In genomic region chr7:6286921-6287531, GRCm38 (mm10) we compare ENCODE assay signal across 8 mouse cellular contexts. TPM values are rescaled to one million over a fixed set of nuclear protein-coding genes. Genes with fewer than 3 reads are reported as not detected.
DNase-seq lines count a peak whose midpoint lies in the region; ATAC-seq lines count a peak whose summit lies in the region.

No protein-coding gene starts in this region.

- WGBS in kidney, embryonic 15.5 days: 27% methylated on average over 15 of the region's 15 CpGs
- WGBS in forebrain, embryonic 12.5 days: 32% methylated on average over 15 of the region's 15 CpGs
- WGBS in midbrain, embryonic 11.5 days: 34% methylated on average over 15 of the region's 15 CpGs
- WGBS in stomach, embryonic 16.5 days: 18% methylated on average over 15 of the region's 15 CpGs

- no peaks in the 10 kb centered on the region for H3K9me3 ChIP-seq in kidney, embryonic 15.5 days (replicated peaks)
- H3K9me3 ChIP-seq in forebrain, embryonic 12.5 days: no peaks in the 10 kb centered on the region
- H3K9me3 ChIP-seq in midbrain, embryonic 11.5 days (ENCODE audit: control insufficient read depth, low read length): no peaks in the 10 kb centered on the region
- H3K9me3 ChIP-seq in stomach, embryonic 16.5 days (replicated peaks; ENCODE audit: control insufficient read depth, low read length): no peaks in the 10 kb centered on the region

- H3K4me1 ChIP-seq in kidney, embryonic 15.5 days: peaks cover 19% of the 10 kb centered on the region
- H3K4me1 ChIP-seq in forebrain, embryonic 12.5 days: peaks cover 13% of the 10 kb centered on the region
- H3K4me1 ChIP-seq in midbrain, embryonic 11.5 days (ENCODE audit: control insufficient read depth, insufficient read depth, low read length): peaks cover 10% of the 10 kb centered on the region
- H3K4me1 ChIP-seq in stomach, embryonic 16.5 days (ENCODE audit: control insufficient read depth, insufficient read depth, low read length): peaks cover 15% of the 10 kb centered on the region

- peak; percentile 26 for ATAC-seq in kidney, embryonic 15.5 days (replicated peaks; ENCODE audit: low FRiP score)
- peak; percentile 12 for ATAC-seq in forebrain, embryonic 12.5 days (ENCODE audit: low FRiP score)
- ATAC-seq in midbrain, embryonic 11.5 days (ENCODE audit: low FRiP score): peak; percentile 15
- peak; percentile 6; the same call in 1 of the 2 replicates for ATAC-seq in stomach, embryonic 16.5 days (ENCODE audit: insufficient read depth, low FRiP score)

- no peak for DNase-seq in kidney, postnatal 4 days
- peak; percentile 71 for DNase-seq in brain, adult 2 months (ENCODE audit: low read depth, low spot score)
- peak; percentile 36 to 46 for DNase-seq in layer of hippocampus, adult 8-10 months (ENCODE audit: low spot score in 2 of 2)
- peak; percentile 87 for DNase-seq in midbrain, embryonic 11.5 days (ENCODE audit: low spot score, missing footprints)
- no peak for DNase-seq in urinary bladder, postnatal 14 days (ENCODE audit: low spot score)

- H3K27me3 ChIP-seq in kidney, embryonic 15.5 days: no peaks in the 10 kb centered on the region
- no peaks in the 10 kb centered on the region for H3K27me3 ChIP-seq in forebrain, embryonic 12.5 days
- no peaks in the 10 kb centered on the region for H3K27me3 ChIP-seq in midbrain, embryonic 11.5 days (ENCODE audit: control insufficient read depth, insufficient read depth, low read length)
- H3K27me3 ChIP-seq in stomach, embryonic 16.5 days (ENCODE audit: control insufficient read depth, insufficient read depth, low read length): no peaks in the 10 kb centered on the region

- H3K4me2 ChIP-seq in kidney, embryonic 15.5 days: peak overlapping the region; percentile 74
- peak overlapping the region; percentile 75 for H3K4me2 ChIP-seq in forebrain, embryonic 12.5 days
- H3K4me2 ChIP-seq in midbrain, embryonic 11.5 days: peak overlapping the region; percentile 71
- peak overlapping the region; percentile 78 for H3K4me2 ChIP-seq in stomach, embryonic 16.5 days (ENCODE audit: low read depth, low read length)

- peak overlapping the region; percentile 54 for H3K4me3 ChIP-seq in kidney, embryonic 15.5 days (replicated peaks)
- H3K4me3 ChIP-seq in forebrain, embryonic 12.5 days (replicated peaks): peak overlapping the region; percentile 48
- peak overlapping the region; percentile 35 for H3K4me3 ChIP-seq in midbrain, embryonic 11.5 days (ENCODE audit: low read depth, low read length)
- H3K4me3 ChIP-seq in stomach, embryonic 16.5 days (replicated peaks; ENCODE audit: low read length): peak overlapping the region; percentile 52

- H3K27ac ChIP-seq in kidney, embryonic 15.5 days: no peak overlapping the region
- peak overlapping the region; percentile 77 for H3K27ac ChIP-seq in forebrain, embryonic 12.5 days
- H3K27ac ChIP-seq in midbrain, embryonic 11.5 days (ENCODE audit: low read depth, low read length): 0 out of 2 replicates have a peak overlapping the region, but pooled peaks have one; percentile 14
- H3K27ac ChIP-seq in stomach, embryonic 16.5 days (ENCODE audit: low read length): peak overlapping the region; percentile 30; the same call in 1 of the 2 replicates

- no peaks in the 10 kb centered on the region for H3K36me3 ChIP-seq in kidney, embryonic 15.5 days
- H3K36me3 ChIP-seq in forebrain, embryonic 12.5 days (replicated peaks): 0 out of 2 replicates have a peak, but pooled peaks cover 3% of the 10 kb centered on the region
- no peaks in the 10 kb centered on the region for H3K36me3 ChIP-seq in midbrain, embryonic 11.5 days (ENCODE audit: control insufficient read depth, insufficient read depth, low read length)
- no peaks in the 10 kb centered on the region for H3K36me3 ChIP-seq in stomach, embryonic 16.5 days (ENCODE audit: control insufficient read depth, insufficient read depth, low read length)

- H3K9ac ChIP-seq in kidney, embryonic 15.5 days: peak overlapping the region; percentile 31
- H3K9ac ChIP-seq in forebrain, embryonic 12.5 days: peak overlapping the region; percentile 55
- H3K9ac ChIP-seq in midbrain, embryonic 11.5 days (ENCODE audit: low read length): peak overlapping the region; percentile 48
- H3K9ac ChIP-seq in stomach, embryonic 16.5 days (ENCODE audit: low read length): peak overlapping the region; percentile 73

RNA-seq across cellular contexts. Expression of gene Zfp667, which starts 0.6 kb away (rescaled TPM):
- polyA plus RNA-seq in kidney, embryonic 15.5 days (2015; fragmentation: Nextera tagmentation; extraction: Ambion mirVana): 5.9 and 6.3 TPM in 2 replicates
- 14.0 and 15.8 TPM in 2 replicates for polyA plus RNA-seq in forebrain, embryonic 12.5 days (2016; fragmentation: Nextera tagmentation; extraction: Ambion mirVana)
- 10 to 100 TPM; 15.5 to 21.1 (median 18.2) TPM for total RNA-seq in layer of hippocampus, adult 8-10 months (2022)
- polyA plus RNA-seq in midbrain, embryonic 11.5 days (2014; fragmentation: Nextera tagmentation; extraction: Ambion mirVana): 12.0 and 12.9 TPM in 2 replicates
- 7.4 and 9.8 TPM in 2 replicates for polyA plus RNA-seq in stomach, embryonic 16.5 days (2015; fragmentation: Nextera tagmentation; extraction: Ambion mirVana)

RNA-seq across cellular contexts. Expression of gene Epp13, which starts 34.5 kb away (rescaled TPM):
- not detected in 2 replicates for polyA plus RNA-seq in kidney, embryonic 15.5 days (2015; fragmentation: Nextera tagmentation; extraction: Ambion mirVana)
- polyA plus RNA-seq in forebrain, embryonic 12.5 days (2016; fragmentation: Nextera tagmentation; extraction: Ambion mirVana): not detected in 2 replicates
- not detected for total RNA-seq in layer of hippocampus, adult 8-10 months (2022)
- polyA plus RNA-seq in midbrain, embryonic 11.5 days (2014; fragmentation: Nextera tagmentation; extraction: Ambion mirVana): 0.25 TPM in 1 of 2 replicates, not detected in the other
- polyA plus RNA-seq in stomach, embryonic 16.5 days (2015; fragmentation: Nextera tagmentation; extraction: Ambion mirVana): not detected in 2 replicates

RNA-seq across cellular contexts. Expression of gene Zfp583, which starts 44.1 kb away (rescaled TPM):
- 5.1 and 6.2 TPM in 2 replicates for polyA plus RNA-seq in kidney, embryonic 15.5 days (2015; fragmentation: Nextera tagmentation; extraction: Ambion mirVana)
- polyA plus RNA-seq in forebrain, embryonic 12.5 days (2016; fragmentation: Nextera tagmentation; extraction: Ambion mirVana): 7.2 and 7.5 TPM in 2 replicates
- 10 to 100 TPM; 10.1 to 14.2 (median 11.1) TPM for total RNA-seq in layer of hippocampus, adult 8-10 months (2022)
- polyA plus RNA-seq in midbrain, embryonic 11.5 days (2014; fragmentation: Nextera tagmentation; extraction: Ambion mirVana): 7.2 and 10.4 TPM in 2 replicates
- polyA plus RNA-seq in stomach, embryonic 16.5 days (2015; fragmentation: Nextera tagmentation; extraction: Ambion mirVana): 4.6 and 5.9 TPM in 2 replicates

RNA-seq across cellular contexts. Expression of gene Gm3854, which starts 56.5 kb away (rescaled TPM):
- 2.3 and 2.4 TPM in 2 replicates for polyA plus RNA-seq in kidney, embryonic 15.5 days (2015; fragmentation: Nextera tagmentation; extraction: Ambion mirVana)
- 3.8 and 4.1 TPM in 2 replicates for polyA plus RNA-seq in forebrain, embryonic 12.5 days (2016; fragmentation: Nextera tagmentation; extraction: Ambion mirVana)
- total RNA-seq in layer of hippocampus, adult 8-10 months (2022): 1 to 10 TPM; 5.8 to 6.8 (median 6.0) TPM
- polyA plus RNA-seq in midbrain, embryonic 11.5 days (2014; fragmentation: Nextera tagmentation; extraction: Ambion mirVana): 2.5 and 3.0 TPM in 2 replicates
- polyA plus RNA-seq in stomach, embryonic 16.5 days (2015; fragmentation: Nextera tagmentation; extraction: Ambion mirVana): 1.3 and 1.7 TPM in 2 replicates

Comparison
In these comparisons a context has a peak if more than half of its experiments do, and no peak if none do; other contexts are left out.
1. DNase-seq: peak in brain, adult 2 months (single experiment), layer of hippocampus, adult 8-10 months (2 of 2) and midbrain, embryonic 11.5 days (single experiment); none in kidney, postnatal 4 days (0 of 2) and urinary bladder, postnatal 14 days (single experiment).
2. Peak in every context shown above with its lines, with median percentiles within 50 percentile points of each other: ATAC-seq, H3K4me2 ChIP-seq, H3K4me3 ChIP-seq and H3K9ac ChIP-seq.